Mouse (Mus musculus): Measurements from ENCODE around the gene Lsamp.
"Not testable (repeated sequence)": the region's sequence is repeated elsewhere in the genome, so short reads cannot be mapped to it uniquely, and the experiment has no call there.

Gene Lsamp

DNA sequence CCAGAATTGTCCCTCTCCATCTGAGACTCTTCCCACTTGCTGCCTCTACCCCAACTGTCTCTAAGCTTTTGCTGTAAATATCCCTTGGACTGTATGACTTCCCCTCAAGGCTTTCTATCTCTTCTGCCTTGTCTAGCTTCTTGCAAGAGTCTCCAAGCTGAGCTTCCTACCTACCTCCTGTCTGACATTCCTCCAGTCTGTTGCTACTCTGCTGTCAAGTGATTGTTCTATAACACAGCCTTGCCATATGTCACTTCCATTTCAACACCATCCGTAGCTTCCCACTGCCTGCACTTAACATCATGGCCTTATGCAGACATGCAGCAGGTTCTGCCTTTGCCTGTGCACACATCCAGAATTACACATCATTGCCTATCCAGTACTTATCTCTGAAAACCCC is 2012.8 kb downstream of the Lsamp start:
- no peak for DNase-seq (ENCODE audit: extremely low spot score, low read depth, low spot score)

DNA sequence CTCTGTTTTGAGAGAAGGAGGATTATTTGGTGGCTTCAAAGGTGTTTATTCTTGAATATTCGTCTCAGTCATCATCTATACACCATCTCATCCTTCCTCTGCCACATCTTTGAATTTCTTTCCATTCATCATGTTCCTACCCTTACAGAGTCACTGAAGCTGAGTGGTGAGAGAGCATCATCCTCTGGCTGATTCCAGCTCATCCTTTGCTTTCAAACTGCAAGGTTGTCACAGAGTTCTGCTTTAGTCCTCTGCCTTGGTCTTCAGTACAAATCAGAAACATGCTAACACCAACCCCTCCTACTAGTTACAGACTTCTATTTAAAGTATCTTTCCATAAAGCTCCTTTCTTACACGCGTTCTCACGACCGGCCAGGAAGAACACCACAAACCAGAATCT is 2018.8 kb downstream of the Lsamp start:
- DNase-seq (ENCODE audit: extremely low spot score, low read depth, low spot score): no peak

DNA sequence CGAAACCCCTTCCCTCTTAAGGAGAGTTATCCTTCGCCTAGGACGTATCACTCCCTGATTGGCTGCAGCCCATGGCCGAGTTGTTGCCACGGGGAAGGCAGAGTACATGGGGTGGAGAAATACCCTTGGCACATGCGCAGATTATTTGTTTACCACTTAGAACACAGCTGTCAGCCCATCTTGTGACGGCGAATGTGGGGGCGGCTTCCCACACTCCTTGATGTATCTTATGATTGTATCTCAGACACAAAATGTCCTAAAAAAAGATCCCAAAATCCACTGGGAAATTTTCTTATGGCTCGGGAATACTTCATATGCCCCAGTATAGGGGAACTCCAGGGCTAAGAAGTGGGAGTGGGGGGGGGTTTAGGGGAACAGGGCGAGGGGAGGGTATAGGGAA is 2019.3 kb downstream of the Lsamp start:
- DNase-seq (ENCODE audit: extremely low spot score, low read depth, low spot score): not testable (repeated sequence)

DNA sequence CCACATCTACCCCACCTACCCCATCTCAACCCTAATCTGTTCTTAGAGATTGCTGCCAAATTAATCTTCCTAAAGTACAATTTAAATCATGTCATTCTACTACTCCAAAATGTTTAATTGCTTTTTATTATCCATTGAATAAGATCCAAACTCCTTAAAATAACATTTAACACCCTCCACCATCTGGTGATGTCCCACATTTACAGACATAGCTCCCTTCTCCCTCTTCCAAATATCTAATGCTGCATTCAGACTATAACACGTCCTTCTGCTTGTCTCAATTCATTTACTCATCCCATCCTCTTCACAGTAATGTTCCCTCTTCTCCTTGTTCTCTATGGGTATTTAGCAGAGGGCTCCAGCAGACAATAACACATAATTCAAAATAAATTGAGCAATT is 2020.0 kb downstream of the Lsamp start:
- DNase-seq (ENCODE audit: extremely low spot score, low read depth, low spot score): no peak

DNA sequence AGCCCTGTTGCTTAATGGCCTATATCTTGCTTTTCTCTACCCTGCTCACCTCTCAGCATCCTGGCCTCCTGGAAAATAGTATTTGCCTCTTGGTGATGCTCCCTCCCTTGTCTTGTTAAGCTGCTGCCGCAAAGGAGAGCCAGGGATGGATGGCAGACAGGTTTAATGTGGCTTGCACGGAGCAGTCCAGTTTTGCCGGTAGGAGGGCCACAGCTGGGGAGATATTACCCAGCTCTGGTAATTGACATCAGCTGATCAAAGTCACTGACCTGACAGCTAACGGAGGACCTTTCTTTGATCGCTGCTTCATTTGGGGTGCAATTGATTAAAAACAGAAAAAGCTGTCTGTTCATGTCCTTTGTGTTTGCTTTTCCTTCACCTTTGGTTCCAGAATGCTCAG is 2030.8 kb downstream of the Lsamp start:
- DNase-seq (ENCODE audit: extremely low spot score, low read depth, low spot score): no peak

DNA sequence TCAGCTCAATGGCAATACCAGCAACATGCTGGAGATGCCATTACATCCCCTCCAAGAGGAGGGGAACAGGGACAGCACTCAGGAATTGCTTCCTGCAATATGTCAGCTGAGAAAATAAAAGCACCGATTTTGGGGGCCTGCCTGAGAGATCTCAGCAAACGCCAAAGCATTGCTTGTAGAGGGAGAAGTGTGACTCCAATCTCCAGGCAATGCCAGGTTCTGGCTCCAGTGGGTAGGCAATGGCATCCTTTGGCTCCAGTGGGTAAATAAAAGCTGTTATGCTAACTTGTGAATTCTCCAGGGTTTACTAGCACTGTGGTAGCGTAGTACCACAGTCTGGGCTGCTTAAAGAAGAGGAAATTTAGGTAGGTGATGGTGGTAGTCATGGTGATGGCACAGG is 2031.3 kb downstream of the Lsamp start:
- no peak for DNase-seq (ENCODE audit: extremely low spot score, low read depth, low spot score)

DNA sequence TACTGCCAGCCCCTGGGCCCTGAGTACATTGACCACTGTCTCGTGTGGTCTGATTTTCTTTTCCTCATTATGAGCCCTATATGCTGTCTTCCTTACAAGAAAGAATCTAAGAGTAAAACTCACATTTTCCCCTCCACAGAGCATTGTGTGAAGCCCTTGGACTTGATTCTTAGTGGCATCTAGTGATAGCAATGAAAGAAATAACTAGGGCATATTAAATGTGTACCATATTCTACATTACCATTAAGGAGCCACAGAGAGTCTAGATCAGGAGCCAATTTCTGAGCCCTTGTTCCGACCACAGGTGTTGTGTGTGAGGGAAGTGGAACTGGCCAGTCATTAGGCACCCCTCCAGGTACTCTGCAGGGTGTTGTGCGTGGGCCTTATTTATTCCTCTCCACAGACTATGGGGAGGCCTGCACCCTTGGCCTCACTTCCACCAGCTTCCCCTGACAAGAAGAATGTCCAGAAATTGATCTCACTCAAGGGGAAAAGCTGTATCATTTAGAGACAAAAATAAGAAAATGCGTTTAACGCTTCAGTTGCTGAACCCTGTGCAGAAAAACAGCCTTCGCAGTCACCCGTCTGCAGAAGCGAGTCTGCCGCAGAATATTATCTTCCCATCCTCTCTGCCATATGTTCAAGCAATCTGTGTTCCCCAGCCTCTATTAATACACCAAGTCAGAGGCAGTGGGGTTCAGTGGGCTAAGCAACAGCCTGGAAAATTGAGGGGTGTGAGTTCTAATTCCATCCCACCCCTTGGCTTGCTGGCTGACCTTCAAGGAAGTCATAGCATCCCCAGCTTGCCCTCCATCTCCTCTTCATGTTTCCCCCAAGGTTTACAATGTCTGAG is 2032.9 kb downstream of the Lsamp start:
- DNase-seq (ENCODE audit: extremely low spot score, low read depth, low spot score): no peak

DNA sequence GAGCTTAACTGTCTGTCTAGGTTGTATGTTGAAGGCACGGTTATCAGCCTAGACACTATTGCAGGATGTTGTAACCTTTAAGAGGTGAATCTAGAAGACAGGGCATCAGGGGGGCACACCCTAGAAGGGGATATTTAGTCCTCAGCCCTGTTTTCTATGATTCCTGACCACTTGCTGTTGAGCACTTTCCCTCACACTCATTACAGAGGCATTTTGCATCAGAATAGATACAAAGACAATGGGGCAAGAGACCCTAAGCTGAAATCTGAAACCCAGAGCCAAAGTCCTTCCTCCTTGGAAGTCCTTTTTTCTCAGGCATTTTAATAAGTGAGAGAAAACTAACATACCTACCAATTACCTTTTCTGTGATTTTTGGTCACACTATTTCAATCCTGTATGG is 2038.4 kb downstream of the Lsamp start:
- DNase-seq (ENCODE audit: extremely low spot score, low read depth, low spot score): no peak

DNA sequence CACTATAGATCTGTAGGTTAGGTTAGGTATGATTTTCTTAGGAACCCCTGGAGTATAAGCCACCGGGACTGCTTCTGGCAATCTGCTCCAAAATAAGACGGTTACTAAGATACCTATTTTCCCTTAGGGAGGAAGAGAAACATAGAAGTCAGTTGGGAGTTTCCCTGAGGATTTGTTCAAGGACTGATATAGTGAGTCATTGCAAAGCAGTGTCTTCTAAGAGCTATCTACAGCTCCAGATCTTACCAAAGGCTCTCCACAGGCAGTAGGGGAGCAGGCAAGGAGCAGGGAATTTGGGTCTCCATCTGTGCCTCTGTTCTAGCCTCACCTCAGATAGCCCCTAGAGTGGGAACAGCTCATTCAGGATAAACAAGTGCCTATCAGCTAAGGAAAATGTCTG is 2047.9 kb downstream of the Lsamp start:
- DNase-seq (ENCODE audit: extremely low spot score, low read depth, low spot score): no peak

DNA sequence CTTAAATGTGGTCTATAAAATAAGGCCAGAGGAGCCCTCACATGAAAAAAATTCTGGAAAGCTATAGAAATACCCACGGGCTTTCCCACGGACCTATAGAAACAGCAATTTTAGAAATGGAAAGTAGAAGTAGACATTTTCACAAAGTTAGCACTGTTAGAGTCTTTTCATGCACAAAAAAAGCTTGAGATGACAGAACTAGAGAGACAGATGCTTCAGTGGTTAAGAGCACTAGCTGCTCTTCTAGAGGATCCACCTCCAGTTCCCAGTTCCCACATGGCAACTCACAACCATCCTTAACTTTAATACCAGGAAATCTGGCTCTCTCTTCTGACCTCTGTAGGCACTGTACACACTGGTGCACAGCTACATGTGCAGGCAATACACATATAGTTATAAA is 2049.3 kb downstream of the Lsamp start:
- DNase-seq (ENCODE audit: extremely low spot score, low read depth, low spot score): no peak

DNA sequence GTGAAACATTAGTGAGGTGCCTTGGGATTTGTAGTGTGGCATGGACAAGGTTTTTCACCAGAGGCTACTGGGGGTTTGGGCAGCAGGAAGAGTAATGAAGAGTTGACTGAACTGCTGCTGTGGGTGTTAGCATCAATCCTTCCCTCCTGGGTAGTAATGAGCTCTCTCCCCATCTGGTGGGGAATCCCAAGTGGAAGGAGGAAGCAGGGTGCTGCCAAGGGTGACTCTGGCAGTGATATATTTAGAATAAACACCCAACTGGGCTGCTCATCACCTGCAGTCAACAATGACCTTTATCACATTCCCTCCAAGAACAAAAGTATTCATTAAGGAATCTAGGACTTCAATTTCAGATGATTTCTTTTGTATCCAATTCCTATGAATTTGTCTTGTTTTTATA is 2064.0 kb downstream of the Lsamp start:
- DNase-seq (ENCODE audit: extremely low spot score, low read depth, low spot score): no peak

DNA sequence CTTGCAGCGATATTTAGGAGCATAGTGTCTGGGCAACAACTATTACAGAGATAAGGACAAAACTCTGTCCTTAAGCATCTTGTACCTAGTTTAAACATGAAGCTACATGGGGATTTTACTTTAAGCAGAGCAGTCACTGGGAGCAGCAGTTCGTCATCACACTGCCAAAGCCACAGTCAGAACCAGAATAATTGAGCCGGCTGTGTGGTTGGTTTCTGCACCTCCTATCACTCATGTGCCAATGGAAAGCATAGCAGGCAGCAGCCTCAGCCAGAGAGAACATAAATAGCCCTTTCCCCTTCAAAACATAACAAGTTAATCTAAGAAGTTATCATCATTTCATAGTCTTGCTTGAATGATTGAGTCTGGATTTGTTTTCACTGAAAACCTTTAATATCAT is 2075.8 kb downstream of the Lsamp start:
- DNase-seq (ENCODE audit: extremely low spot score, low read depth, low spot score): no peak

DNA sequence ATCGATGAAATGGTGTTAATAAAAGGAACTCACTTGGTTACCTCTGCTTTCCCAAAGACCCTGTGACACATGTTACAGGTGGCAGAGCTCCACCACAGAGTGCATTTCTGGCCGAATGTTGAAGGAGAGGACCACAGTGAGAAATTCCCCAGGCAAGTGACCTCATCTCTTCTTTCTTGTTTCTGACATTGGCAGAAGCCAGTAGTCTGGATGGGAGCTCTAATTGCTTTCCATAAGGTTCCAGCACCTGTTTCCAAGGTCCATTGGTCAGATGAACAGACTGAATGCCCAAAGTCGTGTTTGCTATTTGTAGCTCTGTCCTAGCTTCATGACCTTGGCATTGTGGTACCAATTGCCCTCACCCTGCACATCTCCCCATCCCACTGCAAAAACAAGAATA is 2090.2 kb downstream of the Lsamp start:
- no peak for DNase-seq (ENCODE audit: extremely low spot score, low read depth, low spot score)

DNA sequence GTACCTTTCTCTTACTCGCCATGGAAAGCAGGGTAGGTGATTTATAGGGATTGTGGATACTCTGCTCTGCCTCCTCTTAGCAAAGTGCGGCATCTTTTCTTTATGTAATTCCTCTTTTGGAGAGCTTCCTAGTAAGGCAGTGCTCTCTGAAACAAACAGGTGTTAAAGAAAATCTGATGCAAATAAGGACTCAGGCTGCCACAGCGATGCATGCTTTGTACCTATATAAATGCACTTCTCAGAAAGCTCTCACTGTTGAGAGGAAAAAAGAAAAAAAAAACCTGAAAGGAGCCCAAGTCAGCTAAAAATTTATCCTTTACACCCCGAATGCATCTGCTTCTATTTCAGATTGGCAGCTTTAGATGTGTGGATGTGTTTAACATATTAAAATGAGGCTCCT is 2095.4 kb downstream of the Lsamp start:
- no peak for DNase-seq (ENCODE audit: extremely low spot score, low read depth, low spot score)

DNA sequence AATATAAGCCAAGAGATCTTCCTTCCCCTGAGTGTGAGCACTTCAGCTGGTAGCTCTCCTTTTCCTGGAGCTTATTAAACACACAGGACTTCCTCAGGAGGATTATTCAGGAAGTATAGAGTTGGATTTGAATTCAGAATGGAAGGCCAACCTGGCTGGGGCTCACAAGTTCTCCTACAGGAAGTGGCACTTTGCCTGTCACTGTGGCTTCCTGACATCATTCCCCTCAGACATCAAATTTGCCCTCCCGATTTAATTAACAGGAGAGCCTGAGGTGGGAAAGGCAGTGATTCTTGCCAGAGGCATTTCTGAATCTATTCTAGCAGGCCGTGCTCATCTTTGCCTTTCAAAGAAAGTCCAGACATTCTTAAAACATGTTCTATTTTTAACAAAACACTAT is 2097.4 kb downstream of the Lsamp start:
- no peak for DNase-seq (ENCODE audit: extremely low spot score, low read depth, low spot score)

DNA sequence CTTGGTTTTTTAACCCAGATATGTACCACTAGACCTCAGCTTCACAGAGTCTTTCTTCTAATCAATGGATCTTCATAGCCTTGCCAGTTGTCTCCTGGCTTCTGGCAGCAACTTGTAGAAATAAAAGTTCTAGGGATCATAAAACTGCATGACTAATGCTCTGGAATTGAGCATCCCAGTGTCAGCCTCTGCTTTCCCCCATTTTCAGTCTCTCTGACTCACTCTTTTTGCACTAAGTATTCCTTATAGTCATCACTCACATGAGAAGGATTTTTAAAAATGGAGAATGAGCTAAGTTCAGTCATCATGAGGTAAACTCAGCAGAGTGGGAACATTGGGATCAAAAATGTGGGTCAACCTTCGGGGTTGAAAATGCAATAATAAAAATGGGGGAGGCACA is 2113.3 kb downstream of the Lsamp start:
- DNase-seq (ENCODE audit: extremely low spot score, low read depth, low spot score): no peak

DNA sequence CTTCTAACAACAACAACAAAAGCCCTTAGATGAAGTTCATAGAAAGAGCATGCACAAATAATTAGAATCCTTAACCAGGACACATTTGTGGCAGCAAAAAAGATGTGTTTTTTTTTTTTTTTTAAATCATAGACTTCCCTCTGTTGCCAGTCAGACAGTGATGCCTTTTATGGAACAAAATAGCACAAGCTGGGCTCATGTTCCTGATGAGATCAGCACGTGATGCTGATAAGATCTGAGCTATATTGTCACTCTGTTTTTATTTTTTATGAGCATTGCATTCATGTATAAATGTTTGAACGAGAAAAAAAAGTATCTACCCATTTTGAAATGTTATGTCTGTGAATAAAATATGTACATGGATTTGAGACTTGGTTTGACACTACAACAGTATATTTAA is 2118.0 kb downstream of the Lsamp start:
- no peak for DNase-seq (ENCODE audit: extremely low spot score, low read depth, low spot score)

DNA sequence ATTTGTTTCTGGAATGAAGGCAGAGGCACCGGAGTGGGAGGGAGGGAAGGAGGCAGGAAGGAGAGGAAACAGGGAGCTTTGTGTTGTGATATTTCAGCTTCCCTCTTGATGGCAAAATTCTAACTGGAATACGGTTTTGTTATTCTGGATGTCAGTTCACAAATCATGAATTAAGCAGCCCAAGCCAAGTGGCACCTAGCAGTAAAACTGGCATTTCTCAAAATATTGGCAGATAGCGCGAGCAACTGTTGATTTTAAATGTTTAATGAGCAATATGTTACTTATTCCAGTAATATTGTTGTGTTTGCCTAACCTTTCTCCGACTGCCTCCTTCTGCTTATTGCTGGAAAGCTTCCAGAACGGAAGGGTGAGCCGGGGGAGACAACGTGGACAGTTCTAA is 2118.5 kb downstream of the Lsamp start:
- no peak for DNase-seq (ENCODE audit: extremely low spot score, low read depth, low spot score)

DNA sequence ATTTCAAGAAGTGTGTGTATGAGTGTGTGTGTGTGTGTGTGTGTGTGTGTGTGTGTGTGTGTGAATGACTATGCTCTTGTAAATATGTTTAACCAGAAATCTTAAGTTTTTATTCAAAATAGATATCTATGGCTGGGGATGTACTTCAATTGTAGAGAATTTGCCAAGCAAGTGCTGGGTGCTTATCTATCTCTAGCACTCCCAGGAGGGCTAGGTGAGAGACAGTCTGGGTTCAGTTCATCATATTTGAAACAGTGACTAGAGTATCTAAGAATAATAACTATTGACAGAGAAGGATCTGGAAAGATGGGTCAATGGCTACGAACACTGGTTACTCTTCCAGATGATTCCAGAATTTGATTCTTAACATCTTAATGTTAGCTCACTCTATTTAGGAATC is 2128.1 kb downstream of the Lsamp start:
- no peak for DNase-seq (ENCODE audit: extremely low spot score, low read depth, low spot score)

DNA sequence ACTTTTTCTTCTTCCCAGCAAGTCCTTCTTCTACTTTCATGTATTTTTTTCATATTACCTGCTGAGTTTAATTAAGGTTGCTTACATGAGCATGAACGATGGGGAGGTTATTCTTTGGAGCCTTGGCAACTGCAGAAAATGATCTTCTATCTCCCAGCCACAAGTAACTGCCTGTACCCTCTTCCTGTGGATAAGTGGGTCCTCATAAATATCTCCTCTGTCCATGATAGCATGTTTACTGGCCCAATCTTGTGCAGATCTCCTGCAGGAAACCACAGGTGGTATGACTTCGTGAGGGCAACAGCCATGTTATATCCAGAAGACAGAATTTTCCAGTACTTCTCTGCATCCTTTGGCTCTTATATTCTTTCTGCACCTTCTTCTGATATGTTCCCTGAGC is 2129.1 kb downstream of the Lsamp start:
- DNase-seq (ENCODE audit: extremely low spot score, low read depth, low spot score): no peak

DNA sequence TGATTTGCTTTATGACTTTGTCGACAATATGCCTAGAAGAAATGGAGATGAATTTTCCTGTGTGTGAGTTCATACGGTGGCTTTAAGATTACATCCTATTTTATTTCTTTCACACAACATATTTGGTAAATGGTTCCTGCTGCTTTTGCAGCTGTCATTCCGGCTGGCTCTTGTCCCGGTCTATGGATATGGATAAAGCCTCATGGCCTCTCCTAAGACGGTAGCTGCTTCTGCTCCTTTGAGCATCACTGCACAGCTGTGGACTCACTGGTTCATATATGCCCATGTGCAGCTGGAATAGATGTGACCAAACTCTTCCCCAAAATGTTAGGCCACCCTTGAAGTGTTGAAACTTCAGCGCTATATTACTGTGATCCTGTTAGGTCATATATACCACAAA is 2137.6 kb downstream of the Lsamp start:
- no peak for DNase-seq (ENCODE audit: extremely low spot score, low read depth, low spot score)

DNA sequence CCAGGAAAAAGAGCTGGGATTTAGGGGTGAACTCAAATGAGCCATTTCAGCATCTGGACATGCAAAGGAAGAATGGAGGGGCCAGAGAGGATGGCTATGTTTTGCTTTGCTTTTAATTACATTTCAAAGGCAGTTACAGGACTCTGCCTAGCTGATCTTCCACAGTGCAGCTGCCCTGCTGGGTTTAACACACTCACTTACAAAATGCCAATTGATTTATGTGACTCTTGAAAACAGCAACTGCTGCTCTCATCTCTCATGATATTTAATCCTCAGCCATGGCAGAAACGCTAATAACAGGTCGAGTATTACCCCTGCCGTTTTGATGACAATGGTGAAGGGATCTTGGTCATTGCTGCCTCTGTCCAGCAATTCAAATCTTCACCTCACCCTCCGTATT is 2139.7 kb downstream of the Lsamp start:
- no peak for DNase-seq (ENCODE audit: extremely low spot score, low read depth, low spot score)

DNA sequence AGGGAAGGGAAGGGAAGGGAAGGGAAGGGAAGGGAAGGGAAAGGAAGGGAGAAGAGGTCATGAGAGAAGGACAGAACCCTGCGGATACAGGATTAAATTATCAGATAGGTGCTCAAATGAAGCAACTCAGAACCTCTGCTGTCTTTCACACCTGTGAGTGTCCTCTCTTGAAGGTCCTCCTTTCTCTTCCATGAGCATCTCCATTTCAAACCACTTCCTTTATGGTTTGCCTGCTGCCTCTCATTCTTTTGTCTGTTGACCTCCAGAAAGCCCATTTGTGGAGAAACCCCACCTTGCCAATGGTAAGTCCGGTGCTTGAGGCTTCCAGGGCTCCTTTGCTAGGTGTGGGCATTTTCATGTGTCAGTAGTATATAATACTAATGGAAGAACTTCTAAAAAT is 2141.9 kb downstream of the Lsamp start:
- no peak for DNase-seq (ENCODE audit: extremely low spot score, low read depth, low spot score)

Measured in hindlimb bud, embryonic 11.5 days (tissue).